Comparison of ENCODE assay signal across 8 mouse cellular contexts in the genomic region with DNA sequence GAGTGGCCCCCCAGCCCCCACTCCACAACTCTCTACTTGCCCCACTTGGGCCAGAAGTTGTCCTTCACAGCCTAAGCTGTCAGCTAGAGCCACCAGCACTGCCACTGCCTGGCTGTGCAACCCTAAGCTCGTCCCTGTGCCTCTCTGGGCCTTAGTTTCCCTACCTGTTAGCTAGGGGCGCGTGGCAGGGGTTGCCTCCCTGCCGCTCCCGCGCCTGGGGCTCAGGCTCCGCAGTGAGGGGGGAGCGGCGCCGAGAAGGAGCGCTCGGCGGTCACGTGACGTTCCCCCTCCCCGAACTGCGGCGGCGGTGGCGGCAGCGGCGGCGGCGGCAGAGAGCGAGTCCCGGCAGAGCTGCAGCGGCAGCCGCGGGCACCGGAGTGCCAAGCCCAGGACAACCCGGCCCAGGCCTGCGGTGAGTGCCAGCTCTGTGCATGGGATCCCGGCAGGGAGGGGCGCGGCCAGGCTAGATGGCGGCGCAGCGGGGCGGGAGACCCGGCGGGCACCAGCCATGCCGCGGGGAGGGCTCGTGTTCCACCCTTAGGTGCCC. TPM values are rescaled to one million over a fixed set of nuclear protein-coding genes. Genes with fewer than 3 reads are reported as not detected.
A peak's percentile ranks its signal among the peaks of the same experiment; 100 is the strongest.
DNase-seq lines count a peak whose midpoint lies in the region; ATAC-seq and TF ChIP-seq lines count a peak whose summit lies in the region.

A gene (plus strand): TSS at position 294 of the 547 bp plus-strand sequence.

- H3K4me1 ChIP-seq in megakaryocyte, embryonic 14.5 days = peaks cover 29% of the 10 kb centered on the region
- H3K4me1 ChIP-seq in heart, embryonic 10.5 days = peaks cover 39% of the 10 kb centered on the region
- no peaks in the 10 kb centered on the region for H3K4me1 ChIP-seq in liver, embryonic 14.5 days (replicated peaks; ENCODE audit: control insufficient read depth in 2 of 2, insufficient read depth in 2 of 2, low read length in 1 of 2)
- peaks cover 60% of the 10 kb centered on the region for H3K4me1 ChIP-seq in neural tube, embryonic 15.5 days

- peaks cover 5% of the 10 kb centered on the region for H3K36me3 ChIP-seq in megakaryocyte, embryonic 14.5 days (replicated peaks; ENCODE audit: low read length)
- no peaks in the 10 kb centered on the region for H3K36me3 ChIP-seq in heart, embryonic 10.5 days
- H3K36me3 ChIP-seq in liver, embryonic 14.5 days (replicated peaks; ENCODE audit: control insufficient read depth, insufficient read depth, low read depth) = no peaks in the 10 kb centered on the region
- H3K36me3 ChIP-seq in neural tube, embryonic 15.5 days = no peaks in the 10 kb centered on the region

- ATAC-seq in megakaryocyte, adult 5-6 weeks (ENCODE audit: poor library complexity, severe bottlenecking) = no peak
- no peak for ATAC-seq in liver, embryonic 14.5 days (ENCODE audit: insufficient read depth)
- peak; percentile 62 for ATAC-seq in neural tube, embryonic 15.5 days (ENCODE audit: low FRiP score)
- ATAC-seq in activated CD4-positive, CD25-positive, alpha-beta regulatory T cell, adult 4 months = no peak

- peak within 1 kb of the TSS; percentile 86 for H3K4me3 ChIP-seq in megakaryocyte, embryonic 14.5 days (replicated peaks)
- peak within 1 kb of the TSS; percentile 76 for H3K4me3 ChIP-seq in heart, embryonic 10.5 days
- peak within 1 kb of the TSS in 1 of 2 experiments; percentile 42; a peak in 2 of 4 replicates for H3K4me3 ChIP-seq in liver, embryonic 14.5 days (ENCODE audit: insufficient read depth in 1 of 2, low read depth in 2 of 2, low read length in 2 of 2)
- peak within 1 kb of the TSS; percentile 68 for H3K4me3 ChIP-seq in neural tube, embryonic 15.5 days (replicated peaks)

- TF ChIP-seq CTCF in liver, embryonic 14.5 days (IDR thresholded peaks at IDR 0.05; ENCODE audit: low read depth) = no peak

- peak; percentile 88 for DNase-seq in cerebellum, adult 9-11 months
- no peak for DNase-seq in heart, embryonic 10.5 days (ENCODE audit: low spot score)
- DNase-seq in kidney, postnatal 14 days = peak; percentile 66
- DNase-seq in liver, embryonic 14.5 days (ENCODE audit: low read depth in 3 of 3, low spot score in 3 of 3) = no peak

- H3K9me3 ChIP-seq in megakaryocyte, embryonic 14.5 days = no peaks in the 10 kb centered on the region
- no peaks in the 10 kb centered on the region for H3K9me3 ChIP-seq in heart, embryonic 10.5 days
- no peaks in the 10 kb centered on the region for H3K9me3 ChIP-seq in liver, embryonic 14.5 days (ENCODE audit: control insufficient read depth, low read length)
- H3K9me3 ChIP-seq in neural tube, embryonic 15.5 days (replicated peaks) = no peaks in the 10 kb centered on the region

- peak within 1 kb of the TSS; percentile 70 for H3K27ac ChIP-seq in heart, embryonic 10.5 days
- no peak within 1 kb of the TSS for H3K27ac ChIP-seq in liver, embryonic 14.5 days
- peak within 1 kb of the TSS; percentile 81 for H3K27ac ChIP-seq in neural tube, embryonic 15.5 days (replicated peaks)

- under 1% methylated on average over 44 of the region's 44 CpGs for WGBS in heart, embryonic 10.5 days
- 2% methylated on average over 43 of the region's 44 CpGs for WGBS in liver, embryonic 14.5 days (ENCODE audit: insufficient replicate concordance)
- under 1% methylated on average over 43 of the region's 44 CpGs for WGBS in neural tube, embryonic 15.5 days

- TF ChIP-seq EP300 in liver, embryonic 14.5 days (IDR thresholded peaks at IDR 0.05; ENCODE audit: low read depth) = no peak

- no peak within 1 kb of the TSS; the same call in 1 of the 2 replicates for H3K9ac ChIP-seq in liver, embryonic 14.5 days (replicated peaks)
- peak within 1 kb of the TSS; percentile 77 for H3K9ac ChIP-seq in neural tube, embryonic 15.5 days (replicated peaks)

- peak within 1 kb of the TSS; percentile 60 for H3K4me2 ChIP-seq in liver, embryonic 14.5 days (ENCODE audit: low read depth)
- H3K4me2 ChIP-seq in neural tube, embryonic 15.5 days = peak within 1 kb of the TSS; percentile 82

- peaks cover 57% of the 10 kb centered on the region for H3K27me3 ChIP-seq in megakaryocyte, embryonic 14.5 days (replicated peaks)
- peaks cover 60% of the 10 kb centered on the region for H3K27me3 ChIP-seq in heart, embryonic 10.5 days (ENCODE audit: insufficient read depth, poor library complexity, severe bottlenecking)
- peaks cover 26% of the 10 kb centered on the region for H3K27me3 ChIP-seq in liver, embryonic 14.5 days (ENCODE audit: control insufficient read depth, insufficient read depth, low read length)
- H3K27me3 ChIP-seq in neural tube, embryonic 15.5 days (replicated peaks) = 0 out of 2 replicates have a peak, but pooled peaks cover 4% of the 10 kb centered on the region

RNA-seq across cellular contexts. Expression of the gene that starts here (rescaled TPM):
- polyA plus RNA-seq in megakaryocyte, embryonic 14.5 days (2012; ENCODE audit: insufficient read depth, low replicate concordance) = 3.9 and 26.0 TPM in 2 replicates
- total RNA-seq in megakaryocyte, adult 5-6 weeks (2015) = 0.31 and 0.87 TPM in 2 replicates
- total RNA-seq in megakaryocyte, adult 5-6 weeks (2017) = 0.88 and 0.98 TPM in 2 replicates
- polyA plus RNA-seq in heart, embryonic 10.5 days (2016; fragmentation: Nextera tagmentation; extraction: Ambion mirVana) = 6.7 and 8.0 TPM in 2 replicates
- 2.7 and 3.1 TPM in 2 replicates for polyA plus RNA-seq in liver, embryonic 14.5 days (2012; rRNA removed)
- 1.6 and 1.7 TPM in 2 replicates for polyA plus RNA-seq in liver, embryonic 14.5 days (2014; fragmentation: Nextera tagmentation; extraction: Ambion mirVana)
- polyA plus RNA-seq in neural tube, embryonic 15.5 days (2015; fragmentation: Nextera tagmentation; extraction: Ambion mirVana) = 88.5 and 106 TPM in 2 replicates
- polyA plus RNA-seq in activated CD4-positive, CD25-positive, alpha-beta regulatory T cell, adult 4 months (2017; shearing (Covaris generic)) = under 1 TPM in 1 of 2 experiments, not detected in 1; 0.53 TPM

Comparison
In these comparisons a context has a peak if more than half of its experiments do, and no peak if none do; other contexts are left out.
1. DNase-seq: peak in cerebellum, adult 9-11 months (single experiment) and kidney, postnatal 14 days (single experiment); none in heart, embryonic 10.5 days (single experiment) and liver, embryonic 14.5 days (0 of 3).